Mouse (Mus musculus): ENCODE data around the gene Gcm1.
A peak's percentile ranks its signal among the peaks of the same experiment; 100 is the strongest.

Gene Gcm1

GRCm38 (mm10) chr9:78100956-78101355 is 49.2 kb downstream of the Gcm1 start:
- DNase-seq (ENCODE audit: low read depth, low spot score): no peak

DNA sequence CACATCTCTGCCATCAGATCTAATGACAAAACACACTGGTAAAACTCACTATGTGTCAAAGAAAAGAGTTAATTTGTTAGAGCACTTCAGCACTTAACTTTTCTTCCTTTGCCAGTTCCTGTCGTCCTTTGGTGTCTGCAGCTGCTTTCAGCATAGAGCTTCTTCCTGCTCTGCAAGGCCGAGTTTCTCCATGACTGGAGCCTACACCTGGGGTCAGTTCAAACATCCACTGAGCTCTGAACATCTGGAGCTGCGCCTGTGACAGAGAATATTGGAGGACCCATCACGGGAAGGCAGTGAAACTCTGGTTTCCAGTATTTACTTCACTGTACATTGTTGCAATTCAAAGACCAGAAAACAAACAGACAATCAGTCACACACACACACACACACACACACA is 49.7 kb downstream of the Gcm1 start:
- no peak for DNase-seq (ENCODE audit: low read depth, low spot score)

GRCm38 (mm10) chr9:78103965-78104560 is 52.3 kb downstream of the Gcm1 start:
- DNase-seq (ENCODE audit: low read depth, low spot score): no peak

DNA sequence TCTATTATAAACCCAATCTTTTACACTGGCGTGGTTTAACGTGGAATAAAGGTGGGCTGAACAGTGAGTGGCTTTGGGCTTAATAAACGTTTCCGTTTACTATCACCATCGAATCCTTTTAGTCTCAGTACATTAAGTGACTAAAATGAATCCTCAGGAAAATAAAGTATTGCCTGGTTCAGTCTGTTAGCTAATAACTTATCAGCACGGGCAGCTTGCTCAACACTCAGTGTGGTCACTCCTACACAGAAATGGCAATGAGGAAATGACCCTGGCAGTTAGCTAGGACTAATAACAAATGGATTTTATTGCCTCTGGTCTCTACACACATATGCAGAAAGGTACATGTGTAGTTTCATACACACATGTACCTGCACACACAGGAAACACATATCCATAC is 53.2 kb downstream of the Gcm1 start:
- DNase-seq (ENCODE audit: low read depth, low spot score): no peak

GRCm38 (mm10) chr9:78105501-78105932 is 53.8 kb downstream of the Gcm1 start:
- DNase-seq (ENCODE audit: low read depth, low spot score): no peak

- DNase-seq (ENCODE audit: low read depth, low spot score): no peak
Measured at GRCm38 (mm10) chr9:78106821-78107220, 55.1 kb downstream of the Gcm1 start.

DNA sequence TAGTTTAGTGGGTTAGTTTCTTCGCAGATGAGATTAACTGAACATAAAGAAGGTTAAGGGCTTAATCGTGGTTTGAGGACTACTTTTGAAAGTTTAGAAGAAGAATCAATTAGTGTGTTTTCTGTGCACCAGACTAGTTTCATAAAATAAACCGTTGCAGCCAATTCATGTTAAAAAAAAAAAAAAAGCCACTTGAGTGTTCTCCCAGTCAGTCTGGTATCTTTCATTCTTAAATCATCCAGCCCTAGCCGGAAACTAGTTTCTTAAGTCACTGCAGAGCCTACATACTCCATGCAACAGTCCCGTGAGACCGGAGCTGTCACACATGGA is 55.8 kb downstream of the Gcm1 start:
- no peak for DNase-seq (ENCODE audit: low read depth, low spot score)

- DNase-seq (ENCODE audit: low read depth, low spot score): peak; percentile 94
Measured at GRCm38 (mm10) chr9:78107912-78108795, 56.4 kb downstream of the Gcm1 start.

DNA sequence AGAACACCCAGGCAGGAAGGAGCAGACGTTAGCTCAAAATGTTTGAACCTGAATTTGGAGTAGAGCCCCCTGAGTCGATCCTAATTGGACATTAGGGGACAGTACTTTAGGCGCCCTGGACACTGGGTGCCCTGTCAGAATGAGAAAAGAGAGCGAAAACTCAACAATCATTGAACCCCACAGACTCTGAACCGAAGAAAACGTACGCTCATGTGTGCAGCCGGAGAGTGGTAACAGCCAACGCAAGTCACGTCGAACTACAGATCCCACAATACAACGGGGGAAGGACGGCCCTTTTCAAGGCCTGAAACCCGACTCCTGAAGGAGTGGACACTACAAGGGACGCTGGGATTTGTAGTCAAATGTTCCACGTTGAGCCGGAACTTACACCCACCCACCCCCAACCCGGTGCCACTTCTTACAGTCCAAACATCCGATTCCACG is 57.1 kb downstream of the Gcm1 start, which contains the start of the genes Fbxo9 and Ick:
TSS of gene Fbxo9 (minus strand) at position 270 of the 444 bp plus-strand sequence.
TSS of gene Ick (plus strand) at position 397 of the 444 bp plus-strand sequence.
- peak; percentile 99 for DNase-seq (ENCODE audit: low read depth, low spot score)

DNA sequence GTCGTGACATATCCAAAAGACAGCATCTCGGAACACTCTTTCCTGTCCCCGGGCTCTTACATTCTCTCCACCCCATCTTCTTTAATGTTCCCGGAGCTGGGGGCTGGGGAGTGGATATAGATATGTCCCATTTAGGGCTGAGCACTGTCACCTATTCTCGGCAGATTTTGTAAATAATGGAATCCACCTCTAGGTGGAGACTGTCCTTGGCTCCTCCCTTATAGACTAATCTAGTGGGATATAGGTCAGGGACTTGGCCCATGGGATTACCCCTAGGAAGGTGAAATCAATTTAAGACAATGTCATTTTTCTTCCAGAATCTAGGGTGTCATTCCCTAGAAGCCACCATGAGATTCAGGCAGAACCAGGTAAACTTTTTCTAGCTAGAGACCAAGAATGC is 57.9 kb downstream of the Gcm1 start:
- peak; percentile 38 for DNase-seq (ENCODE audit: low read depth, low spot score)

DNA sequence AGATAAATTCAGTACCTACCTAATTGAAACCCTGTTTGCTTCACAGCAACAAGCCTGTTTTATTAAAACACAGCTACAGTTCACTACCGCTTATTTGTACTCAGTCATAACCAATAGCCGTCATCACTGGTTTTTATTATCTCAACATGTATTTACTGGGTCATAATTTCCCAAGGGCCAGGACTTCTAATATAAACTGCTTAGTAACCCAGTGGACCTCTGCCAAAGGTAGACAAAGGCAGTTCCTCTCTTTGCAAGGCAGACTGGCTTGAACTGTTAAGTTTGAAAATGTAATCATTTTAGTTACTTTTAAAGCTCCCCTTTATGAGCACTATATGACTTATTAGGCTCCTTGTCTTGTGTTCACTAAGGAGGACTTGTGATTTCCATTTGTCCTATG is 59.7 kb downstream of the Gcm1 start:
- DNase-seq (ENCODE audit: low read depth, low spot score): no peak

GRCm38 (mm10) chr9:78112770-78113537 is 61.2 kb downstream of the Gcm1 start:
- DNase-seq (ENCODE audit: low read depth, low spot score): peak; percentile 95

GRCm38 (mm10) chr9:78113538-78113885 is 61.8 kb downstream of the Gcm1 start:
- peak; percentile 37 for DNase-seq (ENCODE audit: low read depth, low spot score)
